Mouse (Mus musculus) telencephalon, adult 2 months (tissue): ENCODE data around the gene Olfr1079.
"Not testable (repeated sequence)": the region's sequence is repeated elsewhere in the genome, so short reads cannot be mapped to it uniquely, and the experiment has no call there.

Source experiments
- DNase-seq: peaks from one replicate; pipeline ENCODE4 v3.0.0-alpha.2; 2011; ENCODE audit warnings: low read depth, low spot score

Olfr1079 gene

GRCm38 (mm10) chr2:86542380-86542779 is at the start of gene Olfr1079:
Olfr1079 (minus strand) TSS chr2:86542480.
- no peak for DNase-seq

DNA sequence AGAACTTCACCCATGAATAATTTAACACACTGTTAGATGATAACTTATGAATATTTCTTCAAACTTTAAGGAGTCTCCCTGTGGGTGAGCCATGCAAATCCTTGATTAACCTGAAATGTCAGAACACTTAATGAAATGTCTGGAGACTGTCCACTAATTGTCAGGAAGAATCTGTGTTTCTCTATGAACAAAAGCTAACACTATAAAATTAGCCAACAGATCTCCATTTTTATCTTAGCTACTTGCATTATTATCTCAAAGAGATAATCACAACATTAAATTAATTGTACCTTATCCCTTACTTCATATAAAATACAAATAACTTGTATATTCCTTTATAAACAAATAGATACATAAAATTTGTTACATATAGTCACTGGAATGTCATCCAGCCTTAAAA is 15.9 kb upstream of the Olfr1079 start, which contains the start of gene Olfr1080:
Gene Olfr1080, minus strand, starts transcription at position 101 of the 400 bp plus-strand sequence.
- DNase-seq = not testable (repeated sequence)

- DNase-seq = no peak
Observed at GRCm38 (mm10) chr2:86530991-86531390, 11.3 kb downstream of the Olfr1079 start.

GRCm38 (mm10) chr2:86508161-86508560 is 34.1 kb downstream of the Olfr1079 start, which contains the start of gene Olfr1076:
Olfr1076 (plus strand) TSS chr2:86508461.
- no peak for DNase-seq

- no peak for DNase-seq
Observed at GRCm38 (mm10) chr2:86487286-86487685, 55.0 kb downstream of the Olfr1079 start, which contains the start of gene Olfr228. Olfr228 (minus strand) TSS chr2:86487386.
